Mouse (Mus musculus): ENCODE measurements around the gene Smndc1. TPM values are rescaled to one million over a fixed set of nuclear protein-coding genes. Genes with fewer than 3 reads are reported as not detected.
A peak's percentile ranks its signal among the peaks of the same experiment; 100 is the strongest.

The Smndc1 gene
- 38.8 and 40.2 TPM in 2 replicates for polyA plus RNA-seq (2014; fragmentation: Nextera tagmentation; extraction: Ambion mirVana)

GRCm38 (mm10) chr19:53390495-53391007, at the start of gene Smndc1:
Smndc1 (minus strand) TSS chr19:53390578.
- peaks cover 34% of the 10 kb centered on the region for H3K36me3 ChIP-seq (ENCODE audit: control insufficient read depth, insufficient read depth, low read length)
- H3K9me3 ChIP-seq (ENCODE audit: control insufficient read depth, low read length): no peaks in the 10 kb centered on the region
- H3K27ac ChIP-seq (replicated peaks; ENCODE audit: low read depth, low read length): peak within 1 kb of the TSS; percentile 99
- peak; percentile 100 for DNase-seq (ENCODE audit: low spot score)
- H3K4me3 ChIP-seq (ENCODE audit: low read depth, low read length): peak within 1 kb of the TSS; percentile 96
- H3K4me1 ChIP-seq (ENCODE audit: control insufficient read depth, insufficient read depth, low read length): peaks cover 8% of the 10 kb centered on the region
- H3K4me2 ChIP-seq (ENCODE audit: low read depth, low read length): peak within 1 kb of the TSS; percentile 90
- ATAC-seq (ENCODE audit: low read depth): peak; percentile 97
- H3K9ac ChIP-seq (ENCODE audit: low read depth, low read length): peak within 1 kb of the TSS; percentile 99
- H3K27me3 ChIP-seq (replicated peaks; ENCODE audit: control insufficient read depth, insufficient read depth, low read length): no peaks in the 10 kb centered on the region
- under 1% methylated on average over 46 of the region's 48 CpGs for WGBS

- no peak for ATAC-seq (ENCODE audit: low read depth)
- H3K27ac ChIP-seq (replicated peaks; ENCODE audit: low read depth, low read length): no peak overlapping the region
- WGBS: 75% methylated on average over 7 of the region's 7 CpGs
Measured at GRCm38 (mm10) chr19:53439340-53439739, 49.0 kb upstream of the Smndc1 start.

GRCm38 (mm10) chr19:53437991-53438390, 47.6 kb upstream of the Smndc1 start:
- H3K4me3 ChIP-seq (ENCODE audit: low read depth, low read length): no peak overlapping the region
- no peak overlapping the region for H3K27ac ChIP-seq (replicated peaks; ENCODE audit: low read depth, low read length)

More at GRCm38 (mm10) chr19:53439340-53439739, 49.0 kb upstream of the Smndc1 start:
- no peaks in the 10 kb centered on the region for H3K4me1 ChIP-seq (ENCODE audit: control insufficient read depth, insufficient read depth, low read length)
- no peak for DNase-seq (ENCODE audit: low spot score)
- H3K9me3 ChIP-seq (ENCODE audit: control insufficient read depth, low read length): no peaks in the 10 kb centered on the region
- no peak overlapping the region for H3K9ac ChIP-seq (ENCODE audit: low read depth, low read length)
- H3K4me3 ChIP-seq (ENCODE audit: low read depth, low read length): no peak overlapping the region
- no peaks in the 10 kb centered on the region for H3K27me3 ChIP-seq (replicated peaks; ENCODE audit: control insufficient read depth, insufficient read depth, low read length)
- H3K4me2 ChIP-seq (ENCODE audit: low read depth, low read length): no peak overlapping the region
- H3K36me3 ChIP-seq (ENCODE audit: control insufficient read depth, insufficient read depth, low read length): no peaks in the 10 kb centered on the region

GRCm38 (mm10) chr19:53437311-53437958, 47.1 kb upstream of the Smndc1 start:
- Histone ChIP-seq H3K4me3 (ENCODE audit: low read depth, low read length) (no peak overlapping the region), H3K27ac (replicated peaks; ENCODE audit: low read depth, low read length) (no peak overlapping the region), H3K27me3 (replicated peaks; ENCODE audit: control insufficient read depth, insufficient read depth, low read length) (no peaks in the 10 kb centered on the region), H3K4me1 (ENCODE audit: control insufficient read depth, insufficient read depth, low read length) (no peaks in the 10 kb centered on the region), H3K4me2 (ENCODE audit: low read depth, low read length) (no peak overlapping the region), H3K36me3 (ENCODE audit: control insufficient read depth, insufficient read depth, low read length) (no peaks in the 10 kb centered on the region), H3K9ac (ENCODE audit: low read depth, low read length) (no peak overlapping the region), H3K9me3 (ENCODE audit: control insufficient read depth, low read length) (no peaks in the 10 kb centered on the region)
- ATAC-seq (ENCODE audit: low read depth) (no peak), DNase-seq (ENCODE audit: low spot score) (no peak)
- WGBS: 40% methylated on average over 8 of the region's 8 CpGs

More at GRCm38 (mm10) chr19:53437991-53438390, 47.6 kb upstream of the Smndc1 start:
- WGBS: 88% methylated on average over 8 of the region's 8 CpGs
- no peak for DNase-seq (ENCODE audit: low spot score)
- no peak overlapping the region for H3K9ac ChIP-seq (ENCODE audit: low read depth, low read length)
- H3K4me2 ChIP-seq (ENCODE audit: low read depth, low read length): no peak overlapping the region
- no peaks in the 10 kb centered on the region for H3K36me3 ChIP-seq (ENCODE audit: control insufficient read depth, insufficient read depth, low read length)
- H3K9me3 ChIP-seq (ENCODE audit: control insufficient read depth, low read length): no peaks in the 10 kb centered on the region
- no peaks in the 10 kb centered on the region for H3K27me3 ChIP-seq (replicated peaks; ENCODE audit: control insufficient read depth, insufficient read depth, low read length)
- no peaks in the 10 kb centered on the region for H3K4me1 ChIP-seq (ENCODE audit: control insufficient read depth, insufficient read depth, low read length)
- ATAC-seq (ENCODE audit: low read depth): no peak

GRCm38 (mm10) chr19:53433949-53434689, 43.7 kb upstream of the Smndc1 start:
- no peak overlapping the region for H3K9ac ChIP-seq (ENCODE audit: low read depth, low read length)
- no peaks in the 10 kb centered on the region for H3K36me3 ChIP-seq (ENCODE audit: control insufficient read depth, insufficient read depth, low read length)
- no peak overlapping the region for H3K27ac ChIP-seq (replicated peaks; ENCODE audit: low read depth, low read length)
- DNase-seq (ENCODE audit: low spot score) (no peak), ATAC-seq (ENCODE audit: low read depth) (no peak)
- H3K9me3 ChIP-seq (ENCODE audit: control insufficient read depth, low read length): no peaks in the 10 kb centered on the region
- no peak overlapping the region for H3K4me3 ChIP-seq (ENCODE audit: low read depth, low read length)
- WGBS: 80% methylated on average over 10 of the region's 10 CpGs
- no peaks in the 10 kb centered on the region for H3K27me3 ChIP-seq (replicated peaks; ENCODE audit: control insufficient read depth, insufficient read depth, low read length)
- no peak overlapping the region for H3K4me2 ChIP-seq (ENCODE audit: low read depth, low read length)
- no peaks in the 10 kb centered on the region for H3K4me1 ChIP-seq (ENCODE audit: control insufficient read depth, insufficient read depth, low read length)

GRCm38 (mm10) chr19:53431003-53431402, 40.6 kb upstream of the Smndc1 start:
- no peak for ATAC-seq (ENCODE audit: low read depth)
- H3K9me3 ChIP-seq (ENCODE audit: control insufficient read depth, low read length): no peaks in the 10 kb centered on the region
- no peak for DNase-seq (ENCODE audit: low spot score)
- no peaks in the 10 kb centered on the region for H3K4me1 ChIP-seq (ENCODE audit: control insufficient read depth, insufficient read depth, low read length)
- H3K4me2 ChIP-seq (ENCODE audit: low read depth, low read length): no peak overlapping the region
- no peak overlapping the region for H3K9ac ChIP-seq (ENCODE audit: low read depth, low read length)
- no peaks in the 10 kb centered on the region for H3K27me3 ChIP-seq (replicated peaks; ENCODE audit: control insufficient read depth, insufficient read depth, low read length)
- H3K4me3 ChIP-seq (ENCODE audit: low read depth, low read length): no peak overlapping the region
- no peaks in the 10 kb centered on the region for H3K36me3 ChIP-seq (ENCODE audit: control insufficient read depth, insufficient read depth, low read length)
- H3K27ac ChIP-seq (replicated peaks; ENCODE audit: low read depth, low read length): no peak overlapping the region
- 82% methylated on average over 11 of the region's 11 CpGs for WGBS

- Histone ChIP-seq H3K9ac (ENCODE audit: low read depth, low read length) (no peak overlapping the region), H3K4me3 (ENCODE audit: low read depth, low read length) (no peak overlapping the region), H3K27me3 (replicated peaks; ENCODE audit: control insufficient read depth, insufficient read depth, low read length) (no peaks in the 10 kb centered on the region), H3K36me3 (ENCODE audit: control insufficient read depth, insufficient read depth, low read length) (no peaks in the 10 kb centered on the region), H3K4me1 (ENCODE audit: control insufficient read depth, insufficient read depth, low read length) (no peaks in the 10 kb centered on the region), H3K9me3 (ENCODE audit: control insufficient read depth, low read length) (no peaks in the 10 kb centered on the region), H3K27ac (replicated peaks; ENCODE audit: low read depth, low read length) (no peak overlapping the region), H3K4me2 (ENCODE audit: low read depth, low read length) (no peak overlapping the region)
- 74% methylated on average over 9 of the region's 9 CpGs for WGBS
- ATAC-seq (ENCODE audit: low read depth) (peak; percentile 47; the same call in 1 of the 2 replicates), DNase-seq (ENCODE audit: low spot score) (no peak)
Measured at GRCm38 (mm10) chr19:53430356-53430755, 40.0 kb upstream of the Smndc1 start.

GRCm38 (mm10) chr19:53427817-53428216, 37.4 kb upstream of the Smndc1 start:
- Histone ChIP-seq H3K4me2 (ENCODE audit: low read depth, low read length) (no peak overlapping the region), H3K9ac (ENCODE audit: low read depth, low read length) (no peak overlapping the region), H3K4me1 (ENCODE audit: control insufficient read depth, insufficient read depth, low read length) (peaks cover 6% of the 10 kb centered on the region; the same call in 1 of the 2 replicates), H3K27ac (replicated peaks; ENCODE audit: low read depth, low read length) (no peak overlapping the region), H3K36me3 (ENCODE audit: control insufficient read depth, insufficient read depth, low read length) (no peaks in the 10 kb centered on the region), H3K27me3 (replicated peaks; ENCODE audit: control insufficient read depth, insufficient read depth, low read length) (no peaks in the 10 kb centered on the region), H3K4me3 (ENCODE audit: low read depth, low read length) (no peak overlapping the region), H3K9me3 (ENCODE audit: control insufficient read depth, low read length) (no peaks in the 10 kb centered on the region)
- 48% methylated on average over 8 of the region's 8 CpGs for WGBS
- DNase-seq (ENCODE audit: low spot score) (no peak), ATAC-seq (ENCODE audit: low read depth) (no peak)
